Mouse (Mus musculus) spleen, adult 2 months (tissue): Measurements from ENCODE around the gene Spata31d1b. TPM values are rescaled to one million over a fixed set of nuclear protein-coding genes. Genes with fewer than 3 reads are reported as not detected.
"Not testable (repeated sequence)": the region's sequence is repeated elsewhere in the genome, so short reads cannot be mapped to it uniquely, and the experiment has no call there.

ENCODE experiments used
- DNase-seq, 2 experiments: peaks; one replicate each; pipeline versions ENCODE4 v3.0.0 to v3.0.0-alpha.2; 2012 to 2021; ENCODE audit warnings: low spot score in 2 of 2, low read depth in 1 of 2
- H3K27ac ChIP-seq: fragments of 200-500 bp; 2 replicates; pipeline ENCODE4 v1.5.1; 2012; ENCODE audit warnings: low read length, inconsistent platforms; ENCODE audit not compliant: insufficient read depth
- H3K27me3 ChIP-seq: fragments of 200-500 bp; 2 replicates; pipeline ENCODE4 v1.6.1; 2012; ENCODE audit warnings: mild to moderate bottlenecking, moderate library complexity, low read length, inconsistent platforms; ENCODE audit not compliant: control insufficient read depth, insufficient read depth
- H3K36me3 ChIP-seq: fragments of 200-500 bp; 2 replicates; pipeline ENCODE4 v1.6.1; 2012; ENCODE audit warnings: mild to moderate bottlenecking, low read length, inconsistent platforms; ENCODE audit not compliant: control insufficient read depth, insufficient read depth
- H3K4me1 ChIP-seq: fragments of 200-500 bp; 2 replicates; pipeline ENCODE4 v1.6.1; 2011; ENCODE audit warnings: inconsistent platforms; ENCODE audit not compliant: control insufficient read depth, insufficient read depth, insufficient read length
- H3K4me3 ChIP-seq: fragments of 200-500 bp; 2 replicates; pipeline ENCODE4 v1.5.1; 2011; ENCODE audit warnings: mild to moderate bottlenecking, inconsistent platforms; ENCODE audit not compliant: insufficient read depth, insufficient read length; ENCODE audit errors: extremely low read depth
- CTCF ChIP-seq: fragments of 200-500 bp; IDR thresholded peaks from 2 replicates; pipeline ENCODE4 v1.5.1; 2011; ENCODE audit warnings: mild to moderate bottlenecking, inconsistent platforms; ENCODE audit not compliant: insufficient read depth, insufficient read length, insufficient replicate concordance; ENCODE audit errors: extremely low read depth
- POLR2A ChIP-seq: fragments of 200-500 bp; IDR thresholded peaks from 2 replicates; pipeline ENCODE4 v1.6.1; 2011; ENCODE audit warnings: low read depth, low read length, inconsistent platforms
- WGBS: fragments of 180-500 bp; shearing (Covaris S2); methylation state at CpG from one replicate; pipeline ENCODE4 v1.1.7; 2018; 5-methylcytosine and 5-hydroxymethylcytosine counted together
- polyA plus RNA-seq: library from polyadenylated mRNA; depleted of rRNA; stranded (reverse); fragments of >200 nt; gene quantifications from 2 replicates; pipeline ENCODE4 v1.2.3, GENCODE M21; 2012

Spata31d1b gene
- polyA plus RNA-seq, 1 experiment, result not detected

DNA sequence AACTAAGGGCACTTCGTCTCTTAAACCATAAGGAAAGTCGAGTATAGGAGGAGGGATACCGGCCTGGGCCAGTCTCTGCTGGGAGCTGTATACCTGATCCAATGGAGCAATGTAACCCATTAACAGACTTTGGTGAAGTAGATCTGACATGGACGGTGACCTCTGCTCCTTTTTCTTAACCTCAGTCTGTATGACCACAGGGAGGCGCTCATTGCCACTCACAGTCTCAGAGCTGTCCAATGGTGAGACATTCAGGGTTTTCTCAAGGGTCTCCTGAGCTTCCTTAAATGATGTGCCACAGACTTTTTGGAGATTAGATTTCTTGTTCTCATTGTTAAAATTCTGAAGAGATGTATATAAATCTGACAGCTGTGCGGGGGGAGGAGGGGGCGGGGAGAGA, 21.5 kb upstream of the Spata31d1b start:
- Histone ChIP-seq H3K27ac (no peak overlapping the region), H3K4me3 (no peak overlapping the region), H3K27me3 (no peaks in the 10 kb centered on the region), H3K4me1 (no peaks in the 10 kb centered on the region), H3K36me3 (no peaks in the 10 kb centered on the region)
- TF ChIP-seq CTCF, result no peak
- whole genome bisulfite sequencing, result 83% methylated on average over 7 of the region's 7 CpGs
- no peak for DNase-seq

DNA sequence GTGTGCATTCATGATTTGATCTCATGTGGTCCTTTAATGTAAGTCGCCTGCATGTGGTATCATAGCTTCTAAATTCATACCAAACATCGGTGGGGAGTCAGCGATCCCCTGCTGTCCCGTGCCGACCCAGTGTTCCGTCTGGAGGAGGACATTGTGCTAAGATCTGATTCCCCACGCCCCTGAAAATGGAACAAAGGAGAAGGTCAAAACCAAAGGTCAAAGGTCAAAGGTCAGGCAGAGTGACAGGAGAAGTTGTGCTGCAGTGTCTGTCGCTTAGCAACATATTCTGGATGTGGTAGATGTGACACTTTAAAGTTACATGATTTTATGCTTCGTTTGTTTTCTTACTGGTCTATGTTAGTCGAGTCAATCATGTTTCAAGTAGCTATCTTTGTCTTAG, 20.6 kb upstream of the Spata31d1b start:
- DNase-seq, result no peak
- no peaks in the 10 kb centered on the region for H3K36me3 ChIP-seq
- H3K27ac ChIP-seq, result no peak overlapping the region
- H3K4me1 ChIP-seq, result no peaks in the 10 kb centered on the region
- no peak overlapping the region for H3K4me3 ChIP-seq
- TF ChIP-seq POLR2A, result no peak
- no peak for TF ChIP-seq CTCF
- 89% methylated on average over 10 of the region's 10 CpGs for WGBS
- H3K27me3 ChIP-seq, result no peaks in the 10 kb centered on the region

DNA sequence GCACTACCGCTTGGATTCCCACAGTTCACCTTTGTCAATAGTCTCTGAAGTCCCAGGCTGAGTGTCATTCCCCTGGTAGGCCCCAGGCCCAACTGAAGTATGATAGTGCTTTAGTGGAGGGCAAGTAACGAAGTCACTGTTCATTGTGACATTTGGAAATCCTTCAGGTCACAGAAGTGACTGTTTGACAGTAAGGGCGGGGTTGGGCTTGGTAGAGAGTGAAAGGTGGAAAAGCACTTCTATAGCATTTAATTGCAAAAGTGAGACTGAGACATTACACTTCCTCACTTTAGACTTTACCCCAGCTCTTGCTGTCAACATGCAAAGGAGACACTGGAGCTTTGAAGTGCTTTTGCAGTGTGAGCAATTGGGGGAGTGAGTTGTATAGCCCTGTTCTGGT, 18.1 kb upstream of the Spata31d1b start, which contains the start of gene 4921517D22Rik:
TSS of gene 4921517D22Rik (minus strand) at position 101 of the 400 bp plus-strand sequence.
- no peaks in the 10 kb centered on the region for H3K4me1 ChIP-seq
- no peak within 1 kb of the TSS for H3K27ac ChIP-seq
- no peaks in the 10 kb centered on the region for H3K36me3 ChIP-seq
- no peak for DNase-seq
- TF ChIP-seq CTCF (no peak), POLR2A (no peak)
- H3K27me3 ChIP-seq, result no peaks in the 10 kb centered on the region
- WGBS, result 92% methylated on average over 3 of the region's 3 CpGs
- no peak within 1 kb of the TSS for H3K4me3 ChIP-seq

DNA sequence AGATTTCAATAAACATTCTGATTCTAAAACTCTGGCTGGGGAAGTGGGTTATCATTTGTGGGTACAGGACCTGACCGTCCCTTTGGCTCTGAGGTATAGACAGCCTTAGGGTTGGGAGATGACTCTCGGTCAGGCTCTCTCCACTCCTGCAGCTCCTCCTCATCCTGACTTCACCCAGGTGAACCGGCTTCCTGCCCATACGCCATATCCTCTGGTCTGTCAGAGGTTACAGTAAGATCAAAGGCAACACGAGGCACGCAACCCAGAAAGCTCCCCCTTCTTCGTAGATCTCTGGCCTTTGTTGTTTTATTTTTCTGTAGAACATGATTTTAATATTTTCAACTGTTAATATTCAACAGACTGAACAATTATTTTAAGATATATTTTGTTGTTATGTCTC, 16.3 kb upstream of the Spata31d1b start:
- TF ChIP-seq CTCF (no peak), POLR2A (no peak)
- 79% methylated on average over 7 of the region's 7 CpGs for WGBS
- Histone ChIP-seq H3K27ac (no peak overlapping the region), H3K4me3 (no peak overlapping the region), H3K27me3 (no peaks in the 10 kb centered on the region), H3K4me1 (no peaks in the 10 kb centered on the region), H3K36me3 (no peaks in the 10 kb centered on the region)
- no peak for DNase-seq

DNA sequence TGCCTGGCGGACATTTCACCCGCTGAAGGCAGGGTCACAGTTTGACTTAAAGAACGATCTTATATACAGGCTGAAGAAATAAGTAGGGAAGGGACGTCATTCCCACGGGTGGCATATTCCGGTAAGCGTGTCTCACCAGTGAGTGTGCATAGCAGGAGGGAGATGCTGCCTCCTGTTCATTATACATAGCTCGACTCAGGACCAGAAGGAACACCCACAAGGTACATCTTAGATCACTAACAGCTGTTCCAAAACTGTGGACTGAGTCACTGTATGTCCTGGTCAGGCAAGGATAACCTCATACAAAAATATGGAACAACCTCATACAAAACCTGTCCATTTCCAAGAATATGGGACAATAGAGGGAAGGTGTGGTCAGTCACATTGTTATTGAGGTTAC, 13.0 kb upstream of the Spata31d1b start:
- peaks cover under 1% of the 10 kb centered on the region; the same call in 1 of the 2 replicates for H3K4me1 ChIP-seq
- H3K36me3 ChIP-seq, result no peaks in the 10 kb centered on the region
- WGBS, result 93% methylated on average over 8 of the region's 8 CpGs
- H3K27ac ChIP-seq, result no peak overlapping the region
- DNase-seq, result no peak
- no peak for TF ChIP-seq CTCF
- no peak for TF ChIP-seq POLR2A
- H3K4me3 ChIP-seq, result no peak overlapping the region
- no peaks in the 10 kb centered on the region for H3K27me3 ChIP-seq

DNA sequence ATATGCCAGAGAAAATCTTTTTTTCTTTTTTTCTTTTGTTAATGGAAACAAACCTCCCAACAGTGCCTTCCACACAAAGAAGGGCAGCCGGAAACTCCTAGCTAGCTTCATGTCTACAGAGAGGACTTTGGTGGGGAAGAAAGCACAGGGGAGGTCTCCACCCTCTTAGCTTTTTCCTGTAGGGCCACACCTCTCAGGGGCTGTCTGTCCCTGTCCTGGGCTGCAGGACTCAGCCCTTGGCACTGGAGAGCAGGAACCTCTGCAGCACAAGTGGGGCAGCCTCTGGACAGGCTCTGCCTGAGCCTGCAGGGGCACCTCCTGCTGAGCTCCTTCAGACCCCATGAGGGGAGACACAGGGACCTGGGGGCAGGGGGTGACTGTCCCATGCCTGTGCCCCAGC, 11.9 kb upstream of the Spata31d1b start:
- H3K4me1 ChIP-seq, H3K27ac ChIP-seq, H3K27me3 ChIP-seq, DNase-seq, H3K36me3 ChIP-seq, H3K4me3 ChIP-seq: not testable (repeated sequence)
- 74% methylated on average over 1 of the region's 1 CpGs for WGBS

DNA sequence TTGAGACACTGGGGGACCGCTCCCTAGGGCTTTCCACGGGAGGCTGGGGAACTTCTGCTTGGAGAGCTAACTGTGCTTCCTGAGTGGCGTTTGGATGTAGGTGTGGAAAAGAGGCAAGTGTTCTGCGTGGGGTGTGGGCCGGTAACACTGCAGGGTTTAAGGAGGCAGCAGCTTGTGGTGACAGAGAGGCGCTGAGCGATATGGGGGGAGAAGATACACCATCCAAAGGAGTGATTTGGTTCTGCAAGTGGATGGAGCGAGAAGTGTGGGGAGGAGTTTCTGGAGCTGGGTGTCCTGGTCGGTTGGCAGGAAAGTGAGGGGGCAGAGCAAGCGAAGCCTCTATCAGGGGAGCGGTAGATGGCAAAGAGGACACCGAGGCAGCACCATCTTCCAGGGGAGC, 8.6 kb upstream of the Spata31d1b start:
- Histone ChIP-seq H3K27me3 (no peaks in the 10 kb centered on the region), H3K36me3 (no peaks in the 10 kb centered on the region), H3K27ac (no peak overlapping the region), H3K4me1 (peaks cover 8% of the 10 kb centered on the region; the same call in 1 of the 2 replicates), H3K4me3 (no peak overlapping the region)
- no peak for DNase-seq
- TF ChIP-seq CTCF (no peak), POLR2A (no peak)
- 82% methylated on average over 12 of the region's 12 CpGs for WGBS
